Mouse (Mus musculus) limb, embryonic 14.5 days (tissue): ENCODE measurements at regions not wholly inside any gene's neighbourhood (a gene's known extent, or its start where the extent isn't known, plus 50 kb on each side); places are given as distances from the start of the nearest gene placed in this dataset.

Source experiments
- ATAC-seq: fragments of 200-750 bp; cut with Nextera tagmentation; 2 replicates; pipeline ENCODE4 v1.8.0; 2017; ENCODE audit warnings: low read depth, moderate number of reproducible peaks, moderate TSS enrichment; ENCODE audit not compliant: low FRiP score
- DNase-seq: peaks from one replicate; pipeline ENCODE4 v3.0.0-alpha.2; 2015; ENCODE audit warnings: low spot score
- H3K27ac ChIP-seq: fragments of 300-500 bp; sonication (generic); replicated peaks from 2 replicates; pipeline ENCODE4 v1.5.1; 2014; ENCODE audit warnings: low read depth, mild to moderate bottlenecking, low read length, moderate library complexity, mixed read lengths
- H3K27me3 ChIP-seq: fragments of 300-500 bp; sonication (generic); 2 replicates; pipeline ENCODE4 v1.6.1; 2014; ENCODE audit warnings: low read length, mixed read lengths; ENCODE audit not compliant: control insufficient read depth, insufficient read depth
- H3K36me3 ChIP-seq: fragments of 300-500 bp; sonication (generic); 2 replicates; pipeline ENCODE4 v1.6.1; 2014; ENCODE audit warnings: mild to moderate bottlenecking, low read length, moderate library complexity, mixed read lengths; ENCODE audit not compliant: control insufficient read depth, insufficient read depth
- H3K4me1 ChIP-seq: fragments of 300-500 bp; sonication (generic); 2 replicates; pipeline ENCODE4 v1.6.1; 2014; ENCODE audit warnings: antibody characterized with exemption, low read length, mixed read lengths; ENCODE audit not compliant: control insufficient read depth, insufficient read depth
- H3K4me2 ChIP-seq: fragments of 300-500 bp; sonication (generic); replicated peaks from 2 replicates; pipeline ENCODE4 v1.6.1; 2014; ENCODE audit warnings: low read depth, mild to moderate bottlenecking, low read length, moderate library complexity; ENCODE audit not compliant: severe bottlenecking
- H3K4me3 ChIP-seq: fragments of 300-500 bp; sonication (generic); replicated peaks from 2 replicates; pipeline ENCODE4 v1.5.1; 2014; ENCODE audit warnings: low read length
- H3K9ac ChIP-seq: fragments of 300-500 bp; sonication (generic); 2 replicates; pipeline ENCODE4 v1.6.1; 2014; ENCODE audit warnings: mild to moderate bottlenecking, low read depth, low read length, moderate library complexity; ENCODE audit not compliant: severe bottlenecking
- H3K9me3 ChIP-seq: fragments of 300-500 bp; sonication (generic); 2 replicates; pipeline ENCODE4 v1.6.1; 2016; ENCODE audit warnings: low read length; ENCODE audit not compliant: control insufficient read depth
- POLR2A ChIP-seq: fragments of 200-500 bp; IDR thresholded peaks from 2 replicates; pipeline ENCODE4 v1.8.0; 2012; ENCODE audit warnings: inconsistent platforms, mild to moderate bottlenecking, moderate library complexity, borderline replicate concordance; ENCODE audit not compliant: insufficient read depth, insufficient read length; ENCODE audit errors: extremely low read depth
- WGBS: fragments of 180-500 bp; shearing (Covaris S2); extraction: QIAGEN DNeasy Blood & Tissue Kit; methylation state at CpG from one replicate; pipeline ENCODE4 v1.1.7; 2014; 5-methylcytosine and 5-hydroxymethylcytosine counted together

DNA sequence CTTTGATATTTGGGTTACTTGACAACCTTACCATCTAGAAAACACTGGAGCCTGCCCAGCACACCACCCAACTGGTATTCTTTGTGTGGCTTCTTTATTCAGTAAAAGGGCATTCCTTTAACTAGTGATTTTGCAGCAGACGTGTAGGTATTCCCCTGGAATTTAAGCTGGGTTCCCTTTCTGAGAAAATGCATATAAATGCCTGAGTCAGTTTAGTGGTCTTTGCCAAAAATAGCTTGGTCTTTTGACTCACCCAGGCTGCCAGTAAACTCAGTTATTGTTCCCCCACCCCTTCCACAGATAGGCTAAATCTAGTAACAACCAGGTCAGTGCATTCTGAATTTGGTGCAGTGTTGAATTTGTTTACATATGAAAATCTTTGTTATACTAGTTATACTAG, 450.6 kb downstream of the Gm7489 start:
- DNase-seq (no peak), ATAC-seq (no peak)
- 45% methylated on average over 1 of the region's 1 CpGs for WGBS
- H3K9ac ChIP-seq = no peak overlapping the region
- H3K9me3 ChIP-seq = no peaks in the 10 kb centered on the region
- no peak overlapping the region for H3K4me3 ChIP-seq
- H3K27me3 ChIP-seq = no peaks in the 10 kb centered on the region
- H3K4me2 ChIP-seq = no peak overlapping the region
- no peaks in the 10 kb centered on the region for H3K36me3 ChIP-seq
- no peak overlapping the region for H3K27ac ChIP-seq
- H3K4me1 ChIP-seq = 0 out of 2 replicates have a peak, but pooled peaks cover 4% of the 10 kb centered on the region
- no peak for TF ChIP-seq POLR2A

- ATAC-seq (no peak), DNase-seq (peak; percentile 64)
- Histone ChIP-seq H3K27me3 (no peaks in the 10 kb centered on the region), H3K9ac (no peak overlapping the region), H3K27ac (no peak overlapping the region), H3K9me3 (no peaks in the 10 kb centered on the region), H3K4me1 (no peaks in the 10 kb centered on the region), H3K4me2 (no peak overlapping the region), H3K36me3 (no peaks in the 10 kb centered on the region), H3K4me3 (no peak overlapping the region)
- no peak for TF ChIP-seq POLR2A
- WGBS = 48% methylated on average over 3 of the region's 3 CpGs
Observed at GRCm38 (mm10) chr15:54353753-54354152, 469.0 kb downstream of the Gm7489 start.

DNA sequence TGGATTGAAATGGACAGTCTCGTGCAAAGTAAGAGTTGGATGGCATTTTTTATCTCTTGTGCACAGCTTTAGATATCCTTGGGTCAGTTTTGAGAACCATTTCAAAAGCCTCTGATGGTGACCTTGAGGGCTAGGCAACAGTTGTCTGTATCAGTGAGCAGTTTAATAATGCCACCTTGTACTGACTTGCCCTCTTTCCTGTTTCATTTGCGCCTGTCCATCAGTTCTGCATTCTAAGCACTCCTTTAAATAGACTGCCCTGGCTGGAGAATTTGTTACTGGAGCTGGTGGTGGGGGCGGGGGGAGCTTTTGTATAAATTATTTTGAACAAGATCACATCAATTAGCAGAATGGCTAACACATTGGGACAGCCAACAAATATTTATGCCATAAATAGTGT, 474.0 kb downstream of the Gm7489 start:
- H3K27ac ChIP-seq = no peak overlapping the region
- H3K9me3 ChIP-seq = no peaks in the 10 kb centered on the region
- DNase-seq (no peak), ATAC-seq (no peak)
- 64% methylated on average over 3 of the region's 3 CpGs for WGBS
- H3K4me2 ChIP-seq = no peak overlapping the region
- H3K4me3 ChIP-seq = no peak overlapping the region
- H3K36me3 ChIP-seq = no peaks in the 10 kb centered on the region
- H3K27me3 ChIP-seq = no peaks in the 10 kb centered on the region
- H3K9ac ChIP-seq = no peak overlapping the region
- TF ChIP-seq POLR2A = no peak
- H3K4me1 ChIP-seq = no peaks in the 10 kb centered on the region
